Mouse (Mus musculus) heart, postnatal 14 days (tissue): ENCODE data around the gene Ryr3. TPM values are rescaled to one million over a fixed set of nuclear protein-coding genes. Genes with fewer than 3 reads are reported as not detected.

ENCODE experiments used
- DNase-seq, 2 experiments: peaks; one replicate each; pipeline ENCODE4 v3.0.0; 2021 to 2022
- intact Hi-C: fragments of 180-260 bp; cut with DNase I; formaldehyde crosslinking; loops from one replicate; pipeline ENCODE4 v1.15.1; 2025
- total RNA-seq, 2 experiments: library from RNA; stranded (reverse); gene quantifications; 2 replicates each; pipeline ENCODE4 v1.2.3; 2021

The Ryr3 gene
- total RNA-seq, 2 experiments from 2014 or later: 1.00 to 1.4 TPM

- DNase-seq: no peak
- intact Hi-C loops: no loop called here
Measured at GRCm38 (mm10) chr2:112720715-112721114, 496.2 kb downstream of the Ryr3 start.

DNA sequence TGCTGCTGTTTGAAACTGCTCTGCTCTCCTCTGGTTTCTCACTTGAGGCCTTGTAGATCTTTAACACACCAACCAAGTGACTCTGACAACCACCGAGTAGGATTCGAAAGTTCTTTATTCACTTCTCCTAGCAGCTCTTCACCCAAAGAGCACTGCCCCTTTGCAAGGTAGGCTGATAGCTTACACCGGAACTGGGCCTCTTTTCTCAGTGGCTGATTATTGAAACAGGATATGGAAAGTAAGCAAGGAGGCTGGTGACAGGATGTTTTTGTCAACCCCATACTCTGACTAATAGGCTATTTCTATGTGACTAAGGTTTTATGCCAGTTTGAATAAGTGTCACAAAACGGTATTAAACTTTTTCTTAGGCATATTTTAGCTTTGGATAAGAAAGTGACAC is 502.2 kb downstream of the Ryr3 start:
- intact Hi-C loops: no loop called here
- DNase-seq: no peak

GRCm38 (mm10) chr2:112681817-112682216 is 535.1 kb downstream of the Ryr3 start:
- no peak for DNase-seq
- intact Hi-C loops: no loop called here

DNA sequence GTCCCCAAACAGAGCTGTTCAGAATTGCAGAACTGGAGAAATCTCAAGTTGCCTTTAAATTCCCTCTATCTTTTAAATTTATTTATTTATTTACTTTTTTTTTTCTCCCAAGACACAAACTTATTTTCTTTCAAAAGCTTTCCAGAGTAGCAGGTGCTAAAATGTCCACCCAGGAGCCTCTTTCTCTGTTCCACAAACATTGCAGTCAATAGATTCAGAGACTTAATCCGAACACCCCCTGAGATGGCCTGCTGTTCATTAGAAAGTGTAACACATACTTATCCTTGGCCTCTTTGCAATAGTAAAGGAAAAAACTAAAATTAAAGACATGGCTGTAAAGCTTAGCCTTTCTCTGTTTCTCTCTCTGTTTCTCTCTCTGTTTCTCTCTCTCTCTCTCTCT is 539.6 kb downstream of the Ryr3 start:
- intact Hi-C loops: no loop called here
- no peak for DNase-seq

GRCm38 (mm10) chr2:112676721-112677120 is 540.2 kb downstream of the Ryr3 start:
- intact Hi-C loops: no loop called here
- DNase-seq: peak; percentile 19 to 39

GRCm38 (mm10) chr2:112676175-112676574 is 540.7 kb downstream of the Ryr3 start:
- no peak for DNase-seq
- intact Hi-C loops: no loop called here

DNA sequence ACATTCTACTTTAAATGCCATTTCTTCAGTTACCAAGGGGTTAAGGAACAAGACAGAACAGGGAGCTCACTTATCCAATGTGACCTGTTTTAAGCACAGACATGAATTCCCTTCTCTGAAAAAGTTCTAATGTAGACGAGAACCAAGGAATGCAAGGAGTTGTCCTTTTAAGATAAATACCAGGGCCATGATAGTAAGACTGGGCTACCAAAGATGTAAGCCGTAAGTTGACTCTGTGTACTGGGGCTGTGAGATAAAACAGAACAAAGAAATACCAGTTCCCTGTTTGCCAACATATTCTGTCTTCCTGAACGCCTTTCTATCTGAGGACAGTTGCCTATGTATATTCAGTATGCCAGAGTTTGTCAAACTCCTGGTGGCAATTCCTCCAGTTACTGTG is 547.4 kb downstream of the Ryr3 start:
- no peak for DNase-seq
- intact Hi-C loops: no loop called here

DNA sequence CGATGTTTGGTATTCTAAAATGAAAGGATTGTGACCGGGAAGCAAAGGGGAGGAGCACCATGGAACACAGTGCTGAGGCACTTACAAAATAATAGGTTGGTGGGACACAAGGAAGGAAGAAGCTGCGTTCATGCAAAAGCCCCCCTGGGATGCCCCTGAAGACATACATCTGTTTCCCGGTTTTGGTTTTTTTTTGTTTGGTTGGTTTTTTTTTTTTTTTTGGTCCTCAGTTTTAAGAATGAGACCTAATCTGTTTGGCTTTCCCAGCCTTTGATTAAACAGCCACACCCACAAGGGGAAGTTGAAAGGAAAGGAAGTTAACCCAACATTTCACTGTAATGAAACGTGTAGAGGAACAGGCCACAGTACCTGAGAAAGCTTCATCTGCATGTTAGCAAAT is 560.8 kb downstream of the Ryr3 start:
- no peak for DNase-seq

DNA sequence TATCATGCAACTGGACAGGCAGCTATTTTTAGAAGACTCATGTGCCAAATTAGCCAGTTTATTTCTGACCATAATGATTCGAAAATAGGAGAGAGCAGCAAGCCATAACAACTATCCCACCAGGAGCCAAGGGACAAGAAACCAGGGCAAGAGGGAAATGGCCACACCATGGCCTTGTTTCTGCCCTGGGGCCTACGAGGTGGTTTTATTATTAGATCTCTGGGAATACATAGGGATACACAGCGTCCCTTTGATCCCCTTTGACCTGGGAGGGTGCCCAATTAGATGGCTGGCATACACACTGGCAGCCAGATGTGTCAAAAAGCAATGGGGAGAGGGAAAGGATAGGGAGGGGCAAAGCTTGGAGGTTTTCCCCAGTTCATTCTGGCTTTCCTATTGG is 563.1 kb downstream of the Ryr3 start:
- no peak for DNase-seq
- intact Hi-C loops: no loop called here

More for the DNA sequence above, 560.8 kb downstream of the Ryr3 start:
- intact Hi-C loops: no loop called here

GRCm38 (mm10) chr2:112637206-112637605 is 579.7 kb downstream of the Ryr3 start:
- intact Hi-C loops: no loop called here
- peak; percentile 26 to 59 for DNase-seq

- DNase-seq: no peak
Measured at GRCm38 (mm10) chr2:112632536-112632935, 584.4 kb downstream of the Ryr3 start.

DNA sequence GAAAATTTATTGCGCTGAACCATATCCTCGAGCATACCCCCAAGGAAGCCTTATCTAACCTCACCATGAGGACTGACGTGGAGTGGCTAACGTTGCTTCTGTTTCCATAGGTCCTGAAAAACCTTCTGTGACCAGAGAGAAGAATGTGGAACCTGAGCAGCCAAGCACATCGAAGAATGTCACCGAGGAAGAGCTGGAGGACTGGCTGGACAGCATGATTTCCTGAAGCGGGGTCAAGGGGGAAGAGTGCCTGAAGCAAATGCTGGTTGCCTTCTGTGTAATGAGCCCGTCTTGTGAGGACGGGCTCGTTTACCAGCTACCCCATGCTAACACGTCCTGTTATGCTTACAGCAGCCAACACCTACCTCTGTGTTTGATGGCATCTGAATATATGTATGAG is 586.2 kb downstream of the Ryr3 start:
- DNase-seq: no peak
- intact Hi-C loops: no loop called here

More at GRCm38 (mm10) chr2:112632536-112632935, 584.4 kb downstream of the Ryr3 start:
- intact Hi-C loops: no loop called here

- intact Hi-C loops: no loop called here
- no peak for DNase-seq
Measured at GRCm38 (mm10) chr2:112625156-112625555, 591.7 kb downstream of the Ryr3 start.

GRCm38 (mm10) chr2:112617206-112617605 is 599.7 kb downstream of the Ryr3 start:
- intact Hi-C loops: loop anchor here (10.0 kb wide), 1 partner anchor 112 kb away; no protein-coding TSS in a partner anchor

GRCm38 (mm10) chr2:112614375-112614774 is 602.5 kb downstream of the Ryr3 start:
- DNase-seq: no peak
- intact Hi-C loops: loop anchor here (10.0 kb wide), 1 partner anchor 110 kb away; no protein-coding TSS in a partner anchor

More at GRCm38 (mm10) chr2:112617206-112617605, 599.7 kb downstream of the Ryr3 start:
- no peak for DNase-seq

GRCm38 (mm10) chr2:112612628-112613027 is 604.3 kb downstream of the Ryr3 start:
- intact Hi-C loops: loop anchor here (10.0 kb wide), 1 partner anchor 108 kb away; no protein-coding TSS in a partner anchor
- DNase-seq: no peak

DNA sequence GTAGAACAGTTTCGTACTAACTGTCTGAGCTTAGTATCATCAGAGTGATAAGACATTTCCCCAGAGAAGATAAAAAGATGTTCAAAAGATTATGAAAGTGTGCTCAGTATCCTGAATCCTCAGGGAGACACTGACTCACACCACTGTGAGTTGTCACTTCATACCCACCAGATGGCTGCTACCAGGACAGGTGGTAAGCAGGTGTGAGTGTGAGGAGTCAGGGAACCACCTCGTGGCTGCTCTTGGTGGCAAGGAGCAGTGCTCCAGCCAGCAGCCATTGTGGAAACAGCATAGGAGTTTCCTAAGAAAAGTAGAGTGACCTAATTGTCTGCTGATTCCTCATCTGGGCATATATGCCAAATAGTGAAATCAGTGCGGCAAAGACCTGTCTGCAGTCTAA is 610.4 kb downstream of the Ryr3 start:
- intact Hi-C loops: no loop called here

DNA sequence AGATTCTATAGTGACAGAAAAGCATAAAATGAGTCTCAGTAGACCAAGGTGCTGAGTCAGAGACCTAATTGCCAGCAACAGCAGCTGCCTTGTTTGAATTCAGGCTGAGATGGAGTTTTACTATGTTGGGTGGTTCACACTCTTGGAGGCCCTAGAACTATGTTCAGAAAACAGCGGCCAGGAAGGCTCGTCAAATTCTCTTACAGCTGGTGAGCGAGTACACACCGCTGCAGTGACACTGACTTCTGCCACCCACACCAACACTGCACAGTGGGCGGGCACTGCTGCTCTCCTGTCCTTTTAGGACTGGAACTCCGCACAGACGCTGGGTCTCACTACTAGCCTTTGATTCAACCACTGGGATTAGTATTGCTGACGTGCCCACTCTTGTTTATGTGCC is 614.4 kb downstream of the Ryr3 start:
- no peak for DNase-seq
- intact Hi-C loops: no loop called here

More for the DNA sequence above, 610.4 kb downstream of the Ryr3 start:
- DNase-seq: no peak

DNA sequence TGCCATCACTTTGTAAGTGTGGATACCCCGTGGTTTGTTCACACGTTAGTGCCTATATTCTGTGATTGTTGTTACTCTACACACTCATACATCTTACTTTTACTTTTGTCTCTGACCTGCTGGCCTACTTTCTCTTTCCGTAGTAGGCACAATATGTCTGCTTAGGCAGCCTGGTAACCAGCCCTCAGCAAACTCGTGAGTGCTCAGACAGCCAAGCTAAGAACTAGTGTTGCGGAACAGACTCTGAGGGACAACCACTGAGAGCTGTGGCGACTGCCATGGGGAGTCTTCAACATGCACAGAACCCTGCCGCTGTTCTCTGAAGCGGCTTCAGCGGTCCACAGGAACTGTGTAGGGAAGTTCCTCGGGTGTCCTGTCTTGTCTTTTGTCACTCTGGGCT is 616.7 kb downstream of the Ryr3 start:
- intact Hi-C loops: no loop called here
- DNase-seq: no peak

DNA sequence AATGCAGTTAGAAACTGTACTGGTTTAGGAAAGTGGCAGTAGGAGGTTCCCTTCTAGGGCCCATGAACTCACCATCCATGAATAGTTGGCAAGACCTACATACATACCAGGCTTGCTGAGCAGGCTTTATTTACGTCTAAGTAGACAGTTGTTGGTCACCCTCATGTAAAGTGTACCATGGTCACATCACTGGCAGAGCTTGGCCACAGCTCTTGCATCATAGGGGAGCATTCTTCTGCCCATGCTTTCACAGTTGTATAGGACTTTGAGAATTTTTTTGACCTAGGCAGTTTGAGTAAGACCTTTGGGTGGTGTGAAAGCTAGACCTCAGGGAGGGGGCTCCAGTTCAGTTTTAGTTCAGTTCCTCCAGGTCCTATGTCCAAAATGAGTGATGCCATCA is 619.8 kb downstream of the Ryr3 start:
- DNase-seq: no peak
- intact Hi-C loops: no loop called here

DNA sequence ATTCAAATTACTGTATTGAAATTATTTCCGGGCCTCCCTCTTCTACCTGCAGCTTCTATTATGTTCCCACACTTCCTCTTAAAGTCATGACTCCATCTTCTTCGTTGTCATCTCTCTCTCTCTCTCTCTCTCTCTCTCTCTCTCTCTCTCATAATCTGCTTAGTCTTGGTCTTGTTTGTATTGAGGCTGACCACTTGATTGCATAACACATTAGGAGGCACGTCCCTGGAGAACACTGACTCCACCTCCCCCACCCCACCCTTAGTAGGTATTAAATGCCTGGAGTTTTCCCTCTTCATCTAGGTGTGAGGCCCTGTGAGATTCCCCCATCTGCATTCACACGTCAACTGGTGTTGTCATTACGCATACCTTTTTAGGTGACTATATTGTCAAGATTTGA is 620.5 kb downstream of the Ryr3 start:
- intact Hi-C loops: no loop called here
- no peak for DNase-seq

GRCm38 (mm10) chr2:112595807-112596206 is 621.1 kb downstream of the Ryr3 start:
- no peak for DNase-seq
- intact Hi-C loops: no loop called here

DNA sequence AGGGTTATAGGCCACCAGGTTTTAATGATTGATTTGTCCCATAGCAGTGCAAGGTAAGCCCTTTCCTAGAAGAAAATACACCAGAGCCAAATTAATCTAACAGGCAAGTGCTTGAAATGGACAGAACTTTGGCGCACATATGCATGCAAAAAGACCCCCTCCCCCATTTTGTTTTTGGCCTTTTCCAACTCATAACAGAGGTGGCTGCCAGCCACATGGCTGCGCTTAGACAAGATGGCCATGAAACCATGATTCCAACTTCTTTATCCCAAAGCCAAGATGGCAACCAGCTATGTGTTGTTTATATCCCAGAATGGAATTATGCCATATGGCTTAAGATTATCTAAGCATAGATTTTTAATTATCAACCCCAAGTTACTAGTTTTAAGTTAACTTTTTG is 623.1 kb downstream of the Ryr3 start:
- intact Hi-C loops: no loop called here
- no peak for DNase-seq
